8 mouse cellular contexts compared by ENCODE assay signal in the genomic region with DNA sequence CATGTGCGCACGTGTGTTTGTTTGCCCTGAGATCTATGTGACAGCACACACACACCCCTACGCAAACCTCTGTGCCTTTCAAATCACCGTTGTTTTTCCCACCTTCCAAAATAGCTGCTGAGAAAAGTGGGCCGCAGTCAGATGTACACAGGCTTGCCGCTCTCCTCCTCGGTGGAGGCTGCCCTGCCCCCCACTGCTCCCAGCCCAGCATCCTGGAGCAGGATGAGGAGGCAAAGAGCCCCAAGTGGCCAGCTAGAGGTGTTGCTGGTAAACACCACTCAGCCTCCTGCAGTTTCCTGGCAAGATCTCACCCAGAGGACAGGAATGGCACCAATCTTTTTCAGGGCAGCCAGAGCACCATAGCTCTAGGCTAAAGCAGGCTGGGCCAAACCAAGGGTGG. TPM values are rescaled to one million over a fixed set of nuclear protein-coding genes. Genes with fewer than 3 reads are reported as not detected.
DNase-seq lines count a peak whose midpoint lies in the region; ATAC-seq and TF ChIP-seq lines count a peak whose summit lies in the region.

No protein-coding gene starts in this region.

- intact Hi-C loops in heart, postnatal 10 days (cut with DNase I), result no loop called here

- no peaks in the 10 kb centered on the region for H3K27me3 ChIP-seq in kidney, embryonic 16.5 days (ENCODE audit: insufficient read depth, low read length)
- no peaks in the 10 kb centered on the region for H3K27me3 ChIP-seq in kidney, embryonic 14.5 days (ENCODE audit: control insufficient read depth, insufficient read depth, low read length)
- no peaks in the 10 kb centered on the region for H3K27me3 ChIP-seq in midbrain, embryonic 12.5 days

- peak; percentile 67; the same call in 1 of the 2 replicates for ATAC-seq in kidney, embryonic 16.5 days (ENCODE audit: low FRiP score, low TSS enrichment)
- no peak for ATAC-seq in kidney, embryonic 14.5 days (ENCODE audit: low FRiP score, low TSS enrichment)
- ATAC-seq in midbrain, embryonic 12.5 days (ENCODE audit: low FRiP score, low read depth), result peak; percentile 71; the same call in 1 of the 2 replicates

- no peak for TF ChIP-seq POLR2A in cortical plate, adult 2 months (IDR thresholded peaks at IDR 0.05; ENCODE audit: extremely low read depth, insufficient read depth, low read length)

- no peaks in the 10 kb centered on the region for H3K4me1 ChIP-seq in kidney, embryonic 16.5 days (ENCODE audit: insufficient read depth, low read length)
- H3K4me1 ChIP-seq in kidney, embryonic 14.5 days (ENCODE audit: control insufficient read depth, insufficient read depth, low read length), result no peaks in the 10 kb centered on the region
- H3K4me1 ChIP-seq in cortical plate, adult 2 months (ENCODE audit: control insufficient read depth, insufficient read depth, low read length), result peaks cover 9% of the 10 kb centered on the region
- H3K4me1 ChIP-seq in midbrain, embryonic 12.5 days, result peaks cover 15% of the 10 kb centered on the region

- H3K9ac ChIP-seq in kidney, embryonic 16.5 days (replicated peaks; ENCODE audit: low read length), result no peak overlapping the region
- no peak overlapping the region for H3K9ac ChIP-seq in kidney, embryonic 14.5 days (ENCODE audit: low read depth, low read length)
- no peak overlapping the region for H3K9ac ChIP-seq in midbrain, embryonic 12.5 days (replicated peaks)

- WGBS in kidney, embryonic 16.5 days, result 30% methylated on average over 7 of the region's 7 CpGs
- 29% methylated on average over 7 of the region's 7 CpGs for WGBS in kidney, embryonic 14.5 days
- WGBS in midbrain, embryonic 12.5 days, result 13% methylated on average over 5 of the region's 7 CpGs

- H3K36me3 ChIP-seq in kidney, embryonic 16.5 days (ENCODE audit: insufficient read depth, low read length), result no peaks in the 10 kb centered on the region
- H3K36me3 ChIP-seq in kidney, embryonic 14.5 days (ENCODE audit: control insufficient read depth, insufficient read depth, low read length), result no peaks in the 10 kb centered on the region
- peaks cover 22% of the 10 kb centered on the region for H3K36me3 ChIP-seq in midbrain, embryonic 12.5 days

- peak; percentile 49 for TF ChIP-seq CTCF in cortical plate, adult 2 months (IDR thresholded peaks at IDR 0.05; ENCODE audit: extremely low read depth, insufficient read depth, low read length)

- no peak overlapping the region for H3K27ac ChIP-seq in kidney, embryonic 16.5 days (ENCODE audit: low read length)
- H3K27ac ChIP-seq in kidney, embryonic 14.5 days (ENCODE audit: low read depth, low read length), result no peak overlapping the region
- no peak overlapping the region for H3K27ac ChIP-seq in cortical plate, adult 2 months (ENCODE audit: insufficient read depth, low read length)
- H3K27ac ChIP-seq in midbrain, embryonic 12.5 days (replicated peaks), result 0 out of 2 replicates have a peak overlapping the region, but pooled peaks have one; percentile 30

- H3K4me2 ChIP-seq in kidney, embryonic 16.5 days (replicated peaks; ENCODE audit: low read depth, low read length), result no peak overlapping the region
- H3K4me2 ChIP-seq in kidney, embryonic 14.5 days (replicated peaks; ENCODE audit: low read depth, low read length), result no peak overlapping the region
- H3K4me2 ChIP-seq in midbrain, embryonic 12.5 days (replicated peaks), result no peak overlapping the region

- DNase-seq in WW6 (ENCODE audit: low read depth, low spot score), result peak; percentile 52
- peak; percentile 42 to 57 for DNase-seq in heart, postnatal 10 days
- peak; percentile 74 for DNase-seq in testis, postnatal 10 days (ENCODE audit: low spot score)
- DNase-seq in spleen, postnatal 4 days (ENCODE audit: low spot score in 2 of 2), result no peak

- no peak overlapping the region for H3K4me3 ChIP-seq in kidney, embryonic 16.5 days (ENCODE audit: low read length)
- no peak overlapping the region for H3K4me3 ChIP-seq in kidney, embryonic 14.5 days (ENCODE audit: low read length)
- no peak overlapping the region for H3K4me3 ChIP-seq in cortical plate, adult 2 months (ENCODE audit: insufficient read depth, low read length)
- H3K4me3 ChIP-seq in midbrain, embryonic 12.5 days, result no peak overlapping the region

- H3K9me3 ChIP-seq in kidney, embryonic 16.5 days (ENCODE audit: low read length), result no peaks in the 10 kb centered on the region
- H3K9me3 ChIP-seq in kidney, embryonic 14.5 days (ENCODE audit: control insufficient read depth, low read length), result no peaks in the 10 kb centered on the region
- no peaks in the 10 kb centered on the region for H3K9me3 ChIP-seq in midbrain, embryonic 12.5 days

RNA-seq across cellular contexts. Expression of gene Lrrn2, which starts 54.8 kb away (rescaled TPM):
- 4.1 and 5.2 TPM in 2 replicates for polyA plus RNA-seq in kidney, embryonic 16.5 days (2015; fragmentation: Nextera tagmentation; extraction: Ambion mirVana)
- 2.4 and 4.1 TPM in 2 replicates for polyA plus RNA-seq in kidney, embryonic 14.5 days (2014; fragmentation: Nextera tagmentation; extraction: Ambion mirVana)
- 57.8 and 63.6 TPM in 2 replicates for polyA plus RNA-seq in cortical plate, adult 2 months (2012; rRNA removed)
- 1 to 10 TPM; 4.7 to 6.0 TPM for total RNA-seq in heart, postnatal 10 days (2021)
- polyA plus RNA-seq in midbrain, embryonic 12.5 days (2016; fragmentation: Nextera tagmentation; extraction: Ambion mirVana), result 19.6 and 24.4 TPM in 2 replicates

Comparison
In these comparisons a context has a peak if more than half of its experiments do, and no peak if none do; other contexts are left out.
1. DNase-seq: peak in WW6 (single experiment), heart, postnatal 10 days (2 of 2) and testis, postnatal 10 days (single experiment); none in spleen, postnatal 4 days (0 of 2).